19 mouse cellular contexts compared by ENCODE assay signal in the genomic region with DNA sequence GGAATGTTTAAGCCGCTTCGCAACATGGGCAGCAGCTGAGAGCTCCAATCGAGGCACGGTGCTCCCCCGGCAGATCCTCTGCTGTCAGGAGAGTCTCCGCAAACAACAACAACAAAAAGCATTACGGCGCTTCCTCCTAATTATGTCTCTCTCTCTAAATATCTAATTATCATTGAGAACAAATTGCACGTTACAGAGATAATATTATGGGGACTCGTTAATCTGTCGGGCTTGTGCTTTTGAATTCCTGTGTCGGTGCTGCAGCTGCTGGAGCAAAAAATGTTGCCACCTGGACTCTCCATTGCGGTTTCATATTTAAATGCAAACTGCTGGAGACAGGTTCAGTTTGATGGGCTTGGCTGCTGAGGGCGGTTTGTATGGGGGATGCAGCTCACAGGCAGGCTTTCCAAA.
DNase-seq lines count a peak whose midpoint lies in the region; ATAC-seq and TF ChIP-seq lines count a peak whose summit lies in the region.
"Had no signal": no experiment of that assay in that cellular context is flagged by ENCODE, and none has a peak within 500 bp of the region (broad histone marks: within the 10 kb centered on the region; RNA-seq: fewer than 3 reads in every experiment).

No protein-coding gene starts in this region.

- H3K27ac ChIP-seq in hindbrain, embryonic 12.5 days = peak overlapping the region; percentile 45; the same call in 1 of the 2 replicates
- H3K27ac ChIP-seq in hindbrain, embryonic 10.5 days = no peak overlapping the region
- H3K27ac ChIP-seq in midbrain, embryonic 12.5 days (replicated peaks) = peak overlapping the region; percentile 42
- no peak overlapping the region for H3K27ac ChIP-seq in thymus, adult 2 months (ENCODE audit: control insufficient read depth, insufficient read depth, low read length)
- H3K27ac ChIP-seq: embryonic facial prominence, embryonic 12.5 days; heart, embryonic 15.5 days had no signal

- H3K4me3 ChIP-seq in hindbrain, embryonic 12.5 days = no peak overlapping the region
- no peak overlapping the region for H3K4me3 ChIP-seq in hindbrain, embryonic 10.5 days
- H3K4me3 ChIP-seq in midbrain, embryonic 12.5 days = no peak overlapping the region
- H3K4me3 ChIP-seq in thymus, adult 2 months (ENCODE audit: control insufficient read depth, insufficient read depth, low read length) = no peak overlapping the region
- H3K4me3 ChIP-seq: embryonic facial prominence, embryonic 12.5 days; heart, embryonic 15.5 days had no signal

- no peak overlapping the region for H3K9ac ChIP-seq in hindbrain, embryonic 12.5 days
- H3K9ac ChIP-seq in midbrain, embryonic 12.5 days (replicated peaks) = no peak overlapping the region
- H3K9ac ChIP-seq: embryonic facial prominence, embryonic 12.5 days; heart, embryonic 15.5 days had no signal

- no peak for ATAC-seq in hindbrain, embryonic 12.5 days (ENCODE audit: low FRiP score)
- no peak for ATAC-seq in midbrain, embryonic 12.5 days (ENCODE audit: low FRiP score, low read depth)
- ATAC-seq: Patski had no signal

- TF ChIP-seq POLR2A in thymus, adult 2 months (IDR thresholded peaks at IDR 0.05; ENCODE audit: control insufficient read depth, extremely low read depth, insufficient read depth, low read length, poor library complexity) = no peak

- no peaks in the 10 kb centered on the region for H3K9me3 ChIP-seq in hindbrain, embryonic 12.5 days (replicated peaks)
- no peaks in the 10 kb centered on the region for H3K9me3 ChIP-seq in hindbrain, embryonic 10.5 days
- H3K9me3 ChIP-seq in midbrain, embryonic 12.5 days = no peaks in the 10 kb centered on the region
- H3K9me3 ChIP-seq: embryonic facial prominence, embryonic 12.5 days; heart, embryonic 15.5 days had no signal

- 67% methylated on average over 14 of the region's 14 CpGs for WGBS in hindbrain, embryonic 12.5 days
- 75% methylated on average over 14 of the region's 14 CpGs for WGBS in hindbrain, embryonic 10.5 days
- WGBS in midbrain, embryonic 12.5 days = 59% methylated on average over 14 of the region's 14 CpGs
- 94% methylated on average over 14 of the region's 14 CpGs for WGBS in thymus, adult 2 months

- no peak for DNase-seq in hindbrain, embryonic 10.5 days (ENCODE audit: low spot score)
- DNase-seq in retina, postnatal 1 day = peak; percentile 27
- DNase-seq in retina, embryonic 14.5 days (ENCODE audit: low spot score) = no peak
- DNase-seq in frontal cortex, adult 2 months (ENCODE audit: extremely low spot score in 1 of 2, low spot score in 1 of 2) = no peak
- DNase-seq in thymus, adult 2 months = no peak
- DNase-seq in right cerebral cortex, adult 18-20 months = no peak
- DNase-seq: B cell, adult 2 months; cerebellum, adult 11 months; kidney, adult 2 months; kidney, postnatal 36 days; liver; lung, adult 18-20 months; lung, postnatal 36 days; right cerebral cortex, postnatal 25 days had no signal

- H3K4me1 ChIP-seq in hindbrain, embryonic 12.5 days = peaks cover 9% of the 10 kb centered on the region
- H3K4me1 ChIP-seq in hindbrain, embryonic 10.5 days (replicated peaks) = peaks cover 10% of the 10 kb centered on the region
- no peaks in the 10 kb centered on the region for H3K4me1 ChIP-seq in midbrain, embryonic 12.5 days
- no peaks in the 10 kb centered on the region for H3K4me1 ChIP-seq in thymus, adult 2 months (replicated peaks; ENCODE audit: control insufficient read depth, insufficient read depth, low read length)

- no peaks in the 10 kb centered on the region for H3K36me3 ChIP-seq in hindbrain, embryonic 12.5 days
- no peaks in the 10 kb centered on the region for H3K36me3 ChIP-seq in hindbrain, embryonic 10.5 days
- H3K36me3 ChIP-seq in midbrain, embryonic 12.5 days = no peaks in the 10 kb centered on the region
- H3K36me3 ChIP-seq in thymus, adult 2 months (ENCODE audit: control insufficient read depth, insufficient read depth, low read length) = no peaks in the 10 kb centered on the region
- H3K36me3 ChIP-seq: embryonic facial prominence, embryonic 12.5 days; heart, embryonic 15.5 days had no signal

- no peak for TF ChIP-seq CTCF in thymus, adult 2 months (IDR thresholded peaks at IDR 0.05; ENCODE audit: borderline replicate concordance, control insufficient read depth, extremely low read depth, insufficient read depth, low read length, poor library complexity)

- no peaks in the 10 kb centered on the region for H3K27me3 ChIP-seq in hindbrain, embryonic 12.5 days
- H3K27me3 ChIP-seq in hindbrain, embryonic 10.5 days (ENCODE audit: insufficient read depth, poor library complexity, severe bottlenecking) = no peaks in the 10 kb centered on the region
- no peaks in the 10 kb centered on the region for H3K27me3 ChIP-seq in midbrain, embryonic 12.5 days
- no peaks in the 10 kb centered on the region for H3K27me3 ChIP-seq in thymus, adult 2 months (ENCODE audit: control insufficient read depth, insufficient read depth, low read length)
- H3K27me3 ChIP-seq: embryonic facial prominence, embryonic 12.5 days; heart, embryonic 15.5 days; Patski had no signal

- H3K4me2 ChIP-seq in hindbrain, embryonic 12.5 days (replicated peaks) = no peak overlapping the region
- no peak overlapping the region for H3K4me2 ChIP-seq in midbrain, embryonic 12.5 days (replicated peaks)
- H3K4me2 ChIP-seq: embryonic facial prominence, embryonic 12.5 days; heart, embryonic 15.5 days had no signal

Comparison
In these comparisons a context has a peak if more than half of its experiments do, and no peak if none do; other contexts are left out.
1. H3K27ac ChIP-seq: peak in hindbrain, embryonic 12.5 days (single experiment) and midbrain, embryonic 12.5 days (single experiment); none in hindbrain, embryonic 10.5 days (single experiment) and thymus, adult 2 months (single experiment).